Mouse (Mus musculus): ENCODE measurements at regions not wholly inside any gene's neighbourhood (a gene's known extent, or its start where the extent isn't known, plus 50 kb on each side); places are given as distances from the start of the nearest gene placed in this dataset.

DNA sequence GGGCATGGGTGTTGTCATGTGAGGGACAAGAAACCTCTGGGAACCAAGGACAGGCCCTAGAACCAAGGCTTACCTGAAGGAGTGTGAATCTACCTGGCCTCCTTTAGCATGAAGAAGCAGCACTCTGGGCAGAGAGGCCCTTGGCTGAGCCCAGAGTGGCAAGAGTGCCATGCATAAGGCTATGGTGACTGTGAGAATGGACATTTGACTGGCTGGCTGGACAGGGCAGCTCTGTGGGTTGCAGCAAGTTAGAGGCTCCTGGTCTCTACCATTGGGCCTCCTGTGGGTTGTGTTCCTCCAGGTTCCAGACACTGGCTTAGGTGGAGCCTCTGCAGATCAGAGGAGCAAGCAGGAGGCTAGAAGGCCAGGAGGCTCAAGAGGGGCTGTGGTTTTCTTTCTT is 78.9 kb downstream of the 1700001O22Rik start:
- TF ChIP-seq CTCF (IDR thresholded peaks at IDR 0.05; ENCODE audit: insufficient read depth, low read length) = no peak
- no peak for TF ChIP-seq POLR2A (IDR thresholded peaks at IDR 0.05; ENCODE audit: borderline replicate concordance, extremely low read depth, low read depth, low read length)
